Mouse (Mus musculus) layer of hippocampus, adult 11-12 months (tissue): ENCODE results near the gene Tmem248.
"Not testable (repeated sequence)": the region's sequence is repeated elsewhere in the genome, so short reads cannot be mapped to it uniquely, and the experiment has no call there.

Source experiments
- DNase-seq: peaks from one replicate; pipeline ENCODE4 v3.0.0; 2022; ENCODE audit warnings: low spot score

Tmem248 gene

DNA sequence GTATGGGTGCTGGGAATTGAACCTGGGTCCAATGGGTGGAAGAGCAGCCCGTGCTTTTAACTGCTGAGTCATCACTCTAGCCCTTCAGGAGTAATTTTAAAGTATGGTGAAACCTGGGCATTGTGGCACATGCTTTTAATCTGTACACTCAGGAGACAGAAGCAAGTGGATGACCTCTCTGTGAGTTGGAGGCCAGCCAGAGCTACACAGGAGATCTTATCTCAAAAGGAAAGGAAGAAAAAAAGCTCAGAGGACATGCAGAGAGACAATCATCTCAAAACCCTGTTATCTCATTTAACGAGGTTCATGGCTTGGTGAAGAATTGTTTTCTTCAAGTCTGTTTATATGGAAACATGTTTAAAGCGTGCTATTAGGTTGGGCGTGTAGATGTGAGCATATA, 12.9 kb upstream of the Tmem248 start:
- no peak for DNase-seq

DNA sequence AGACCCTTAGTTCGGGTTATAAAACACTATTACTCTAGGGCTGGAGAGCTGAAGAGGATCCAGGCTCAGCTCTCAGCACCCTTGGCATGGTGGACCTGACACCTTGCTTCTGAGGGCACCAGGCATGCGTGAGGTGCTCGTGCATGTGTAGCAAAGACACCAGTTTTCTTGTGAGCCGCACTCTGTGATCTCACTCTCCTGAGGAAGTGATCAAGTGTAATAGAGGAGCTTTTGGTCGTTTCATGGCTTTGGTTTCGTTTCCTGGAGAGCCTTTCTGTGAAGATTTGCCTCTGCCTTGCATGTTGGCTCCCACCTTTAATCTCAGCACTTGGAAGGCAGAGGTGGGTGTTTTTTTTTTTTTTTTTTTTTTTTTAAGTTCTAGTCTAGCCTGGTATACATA, 12.3 kb upstream of the Tmem248 start:
- no peak for DNase-seq

- DNase-seq: no peak
These were observed 11.3 kb upstream of the Tmem248 start for GRCm38 (mm10) chr5:130205441-130206023.

DNA sequence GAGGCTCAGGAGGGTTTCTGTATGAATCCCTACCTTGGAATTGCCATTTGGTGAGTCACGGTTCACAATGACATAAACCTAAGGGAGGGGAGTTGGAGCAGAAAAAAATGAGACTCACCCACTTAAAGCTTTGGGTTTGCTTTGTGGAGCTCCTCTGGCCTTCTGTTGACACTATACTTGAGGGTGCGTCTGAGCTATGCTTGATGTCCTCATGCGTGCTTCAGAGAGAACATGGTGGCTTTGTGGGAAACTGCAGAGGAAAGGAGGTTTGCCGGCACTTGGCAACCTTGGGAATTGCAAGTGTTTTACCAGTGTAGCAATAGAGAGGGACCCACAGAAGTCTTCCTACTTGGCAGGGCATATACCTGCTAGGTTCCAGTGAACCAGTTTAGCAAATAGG, 9.6 kb upstream of the Tmem248 start:
- no peak for DNase-seq

DNA sequence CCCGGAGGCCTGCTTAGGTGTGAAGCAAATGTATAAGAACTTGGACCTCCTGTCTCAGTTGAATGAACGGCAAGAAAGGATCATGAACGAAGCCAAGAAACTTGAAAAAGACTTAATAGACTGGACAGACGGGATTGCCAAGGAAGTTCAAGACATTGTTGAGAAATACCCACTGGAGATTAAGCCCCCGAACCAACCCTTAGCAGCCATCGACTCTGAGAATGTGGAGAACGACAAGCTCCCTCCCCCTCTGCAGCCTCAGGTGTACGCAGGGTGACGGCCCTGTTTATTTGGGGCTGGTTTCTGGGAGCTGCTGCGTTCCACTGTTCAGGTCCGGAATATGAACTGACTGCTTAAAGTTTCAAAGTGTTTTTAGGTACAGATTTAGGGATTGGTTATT, 3.9 kb upstream of the Tmem248 start:
- DNase-seq: no peak

- no peak for DNase-seq
These were observed 525 bp downstream of the Tmem248 start for GRCm38 (mm10) chr5:130217406-130217805.

GRCm38 (mm10) chr5:130218336-130218735, 1.5 kb downstream of the Tmem248 start:
- no peak for DNase-seq

DNA sequence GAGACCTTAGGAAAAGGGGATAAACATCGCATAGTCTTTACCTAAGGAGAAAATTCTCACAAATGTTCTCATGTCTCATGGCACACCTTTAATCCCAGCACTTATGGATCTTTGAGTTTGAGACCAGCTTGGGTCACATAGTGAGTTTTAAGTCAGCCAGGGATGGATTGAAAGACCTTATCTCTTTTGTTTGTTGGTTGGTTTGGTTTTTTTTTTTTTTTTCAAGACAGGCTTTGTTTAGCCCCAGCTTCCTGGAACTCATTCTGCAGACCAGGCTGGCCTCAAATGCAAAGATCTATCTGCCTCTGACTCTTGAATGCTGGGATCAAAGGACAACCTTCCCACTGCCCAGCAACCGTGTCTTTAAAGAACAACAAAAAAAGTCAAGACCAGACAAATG, 4.4 kb downstream of the Tmem248 start:
- DNase-seq: no peak

DNA sequence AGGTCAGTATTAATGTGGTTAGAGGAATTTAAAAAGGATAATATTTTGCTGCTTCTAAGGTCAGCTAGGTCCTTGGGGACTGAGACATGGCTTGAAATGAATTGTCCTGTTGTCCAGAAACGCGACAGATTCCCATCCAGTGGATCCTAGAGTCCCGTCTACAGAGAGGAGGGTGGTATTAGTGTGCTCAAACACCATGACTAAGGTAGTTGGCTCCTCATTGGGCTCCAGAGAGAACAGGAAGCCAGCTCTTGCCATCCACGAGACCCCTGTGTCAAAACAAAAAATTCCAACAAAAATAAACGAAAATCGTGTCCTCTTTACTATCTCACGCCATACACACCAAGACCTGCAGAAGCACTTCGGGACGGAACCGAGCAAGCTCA, 4.9 kb downstream of the Tmem248 start:
- no peak for DNase-seq

DNA sequence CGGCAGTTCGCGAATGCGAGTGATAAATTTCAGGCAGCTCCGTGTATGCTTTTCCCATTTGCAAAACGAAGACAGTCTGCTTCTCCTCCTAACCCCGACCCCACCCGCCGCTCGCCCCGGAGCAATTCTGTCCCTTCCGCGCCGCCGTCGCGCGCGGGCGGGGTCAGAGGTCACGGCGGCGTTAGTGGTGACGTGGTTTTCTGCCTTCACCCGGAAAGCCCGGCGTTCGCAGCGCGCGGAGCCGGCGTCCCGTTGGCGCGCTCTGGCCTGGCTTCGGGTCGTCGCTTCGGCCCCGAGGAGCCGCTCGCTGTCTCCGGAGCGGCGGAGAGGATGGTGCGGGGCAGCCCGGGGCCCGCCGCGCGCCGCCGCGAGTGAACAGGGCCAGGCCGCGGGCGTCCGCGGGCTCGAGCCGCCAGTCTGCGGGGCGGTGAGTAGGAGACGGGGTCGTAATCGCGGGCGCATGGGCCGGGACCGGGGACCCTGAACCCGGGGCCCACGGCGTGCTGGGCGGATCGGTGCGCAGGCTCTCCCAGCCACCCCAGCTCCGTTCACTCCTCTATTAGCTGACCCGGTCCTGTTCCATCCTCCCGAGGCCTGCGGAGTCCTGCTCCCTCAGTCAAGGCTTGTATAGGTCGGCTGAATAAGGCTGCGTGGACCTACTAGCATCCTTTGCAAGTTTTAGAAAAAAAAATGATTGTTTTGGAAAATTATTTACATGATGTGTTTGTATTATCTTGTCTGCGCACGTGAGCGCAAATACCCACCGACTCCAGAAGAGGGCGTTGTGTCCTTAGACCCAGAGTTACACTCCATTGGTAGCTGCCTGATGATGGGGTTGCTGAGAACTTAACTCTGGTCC, 5.5 kb downstream of the Tmem248 start:
- peak; percentile 94 for DNase-seq

GRCm38 (mm10) chr5:130226790-130227189, 9.9 kb downstream of the Tmem248 start:
- DNase-seq: no peak

GRCm38 (mm10) chr5:130228120-130228519, 11.2 kb downstream of the Tmem248 start:
- DNase-seq: no peak

DNA sequence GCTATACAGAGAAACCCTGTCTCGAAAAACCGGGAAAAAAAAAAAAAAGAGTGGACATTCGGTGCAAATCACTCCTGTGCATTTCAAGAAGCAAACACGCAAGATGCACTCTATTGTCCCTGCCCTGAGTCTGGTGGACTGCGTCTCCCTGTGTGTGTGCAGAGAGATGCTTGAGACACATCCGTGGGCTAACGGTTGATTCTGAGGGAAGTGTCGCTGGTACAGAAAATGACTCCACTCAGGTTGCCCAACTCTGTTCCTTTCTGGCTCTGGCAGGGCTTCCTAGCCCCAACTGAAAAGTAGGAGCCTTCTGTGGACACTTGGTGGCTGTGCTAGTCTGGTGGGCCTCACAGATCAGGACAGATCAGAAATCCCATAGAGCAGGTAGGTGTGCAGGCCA, 19.4 kb downstream of the Tmem248 start:
- DNase-seq: no peak

- DNase-seq: no peak
These were observed 22.4 kb downstream of the Tmem248 start for GRCm38 (mm10) chr5:130239236-130239635.

- no peak for DNase-seq
These were observed 23.0 kb downstream of the Tmem248 start for GRCm38 (mm10) chr5:130239856-130240255.

GRCm38 (mm10) chr5:130241426-130241825, 24.5 kb downstream of the Tmem248 start:
- DNase-seq: no peak

- DNase-seq: no peak
These were observed 30.9 kb downstream of the Tmem248 start for GRCm38 (mm10) chr5:130247823-130248222.

DNA sequence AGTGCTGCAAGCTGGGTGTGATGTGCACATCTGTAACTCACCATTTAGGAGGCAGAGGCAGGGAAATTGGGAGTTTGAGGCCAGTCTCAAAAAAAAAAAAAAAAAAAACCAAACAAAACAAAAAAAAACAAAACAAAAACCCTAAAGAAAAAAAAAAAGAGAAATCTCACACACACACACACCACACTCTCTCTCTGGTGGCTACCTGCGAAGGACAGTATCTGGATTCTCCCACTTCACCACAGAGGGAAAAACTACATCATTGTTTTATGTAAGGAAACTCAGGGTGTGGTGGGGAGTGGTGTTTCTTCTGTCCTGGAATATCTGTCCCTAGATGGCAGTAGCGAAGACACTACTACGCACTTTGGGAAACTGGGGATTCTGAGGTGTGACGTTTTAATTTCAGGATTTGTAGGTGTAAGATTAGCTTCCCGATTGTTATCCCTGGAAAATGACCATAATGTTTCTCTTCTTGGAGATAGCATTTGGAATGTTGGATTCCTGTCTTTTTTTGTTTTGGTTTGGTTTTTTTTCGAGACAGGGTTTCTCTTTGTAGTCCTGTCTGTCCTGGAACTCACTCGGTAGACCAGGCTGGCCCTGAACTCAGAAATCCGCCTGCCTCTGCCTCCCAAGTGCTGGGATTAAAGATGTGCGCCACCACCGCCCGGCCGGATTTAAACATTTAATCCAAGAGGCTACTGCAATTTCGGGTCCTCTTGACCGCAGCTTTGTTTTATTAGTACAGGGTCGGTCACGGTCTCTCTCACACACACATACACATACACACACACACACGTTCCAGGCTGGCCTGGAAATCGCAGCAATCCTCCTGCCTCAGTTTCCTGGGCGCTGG, 37.5 kb downstream of the Tmem248 start:
- peak; percentile 33 for DNase-seq

GRCm38 (mm10) chr5:130255017-130255720, 38.3 kb downstream of the Tmem248 start, which contains the start of the genes Sbds and Tyw1:
Gene Sbds, minus strand, starts transcription at chr5:130255530.
Gene Tyw1, plus strand, starts transcription at chr5:130255619.
- peak; percentile 99 for DNase-seq

DNA sequence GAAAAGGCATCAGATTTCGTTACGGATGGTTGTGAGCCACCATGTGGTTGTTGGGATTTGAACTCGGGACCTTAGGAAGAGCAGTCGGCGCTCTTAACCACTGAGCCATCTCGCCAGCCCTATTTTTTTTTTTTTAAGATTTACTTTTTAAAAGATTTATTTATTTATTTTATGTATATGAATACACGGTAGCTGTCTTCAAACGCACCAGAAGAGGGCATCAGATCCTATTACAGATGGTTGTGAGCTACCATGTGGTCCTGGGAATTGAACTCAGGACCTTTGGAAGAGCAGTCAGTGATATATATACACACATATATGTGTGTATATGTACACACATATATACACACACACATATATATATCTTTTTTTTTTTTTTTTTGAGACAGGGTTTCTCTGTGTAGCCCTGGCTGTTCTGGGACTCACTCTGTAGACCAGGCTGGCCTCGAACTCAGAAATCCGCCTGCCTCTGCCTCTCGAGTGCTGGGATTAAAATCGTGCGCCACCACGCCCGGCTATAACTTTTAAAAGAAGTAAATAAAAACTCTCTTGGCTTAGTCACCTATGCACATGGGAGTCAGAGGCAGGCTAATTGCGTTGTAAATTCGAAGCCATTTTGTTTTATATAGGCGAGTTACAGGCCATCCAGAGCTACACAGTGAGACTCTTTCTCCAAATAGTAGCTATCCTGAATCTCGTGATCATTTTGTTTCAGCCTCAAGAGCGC, 39.1 kb downstream of the Tmem248 start:
- not testable (repeated sequence) for DNase-seq

DNA sequence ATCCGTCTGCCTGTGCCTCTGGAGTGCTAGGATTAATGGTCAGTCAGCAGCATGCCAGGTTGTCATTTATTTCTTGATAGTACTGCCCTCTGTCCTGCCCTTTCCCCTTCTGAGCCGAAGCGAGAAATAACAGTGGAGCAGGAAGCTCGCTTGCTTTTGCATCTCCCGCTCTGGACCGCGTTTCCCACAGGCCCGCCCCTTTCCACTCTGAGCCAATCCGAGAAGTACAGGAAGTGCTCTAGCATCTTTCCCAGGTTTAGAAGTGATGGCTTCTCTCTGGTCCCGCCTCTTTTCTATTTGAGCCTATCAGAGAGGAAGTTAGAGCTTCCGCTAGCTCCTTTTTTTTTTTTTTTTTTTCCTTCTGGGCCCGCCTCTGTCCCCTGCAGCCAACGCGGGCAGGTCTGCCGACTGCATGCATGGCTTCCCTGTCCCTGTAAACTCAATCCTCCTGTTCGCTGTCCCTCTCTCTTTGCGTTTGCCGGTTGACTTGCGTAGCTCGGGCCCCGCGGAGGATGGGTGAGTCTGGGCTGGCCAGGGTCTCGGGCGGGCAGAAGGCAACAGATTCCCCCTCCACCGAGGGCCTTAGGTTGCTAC, 39.9 kb downstream of the Tmem248 start:
- peak; percentile 93 for DNase-seq
